Mouse (Mus musculus): Measurements from ENCODE around the gene Nexn. TPM values are rescaled to one million over a fixed set of nuclear protein-coding genes. Genes with fewer than 3 reads are reported as not detected.
A peak's percentile ranks its signal among the peaks of the same experiment; 100 is the strongest.
"Not testable (repeated sequence)": the region's sequence is repeated elsewhere in the genome, so short reads cannot be mapped to it uniquely, and the experiment has no call there.

Nexn gene
- polyA plus RNA-seq, 1 experiment from 2014 or later: 2.6 TPM

DNA sequence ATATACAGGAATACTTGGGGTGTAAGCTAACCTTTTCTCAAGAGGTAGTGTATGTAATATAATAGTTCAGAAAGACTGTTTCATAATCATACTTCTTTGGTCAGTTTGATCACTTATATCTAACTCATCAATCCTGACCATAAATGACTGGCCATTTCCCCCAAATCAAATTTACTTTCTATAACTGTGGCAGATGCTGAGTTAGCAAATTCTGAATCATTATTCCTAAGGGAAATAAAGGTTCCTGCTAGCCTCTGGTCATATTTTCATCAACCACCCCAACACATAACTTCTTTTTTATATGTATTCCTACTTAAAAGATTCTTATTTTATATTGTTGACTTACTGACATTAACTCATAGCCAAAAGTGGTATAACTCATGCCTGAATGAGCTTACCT is 63.2 kb downstream of the Nexn start:
- peaks cover 7% of the 10 kb centered on the region; the same call in 1 of the 2 replicates for H3K36me3 ChIP-seq (ENCODE audit: poor library complexity, severe bottlenecking)
- no peak overlapping the region for H3K4me2 ChIP-seq
- ATAC-seq: no peak
- no peaks in the 10 kb centered on the region for H3K27me3 ChIP-seq
- no peak overlapping the region for H3K9ac ChIP-seq
- no peaks in the 10 kb centered on the region for H3K9me3 ChIP-seq (replicated peaks)
- no peak overlapping the region for H3K4me3 ChIP-seq
- no peak overlapping the region for H3K27ac ChIP-seq
- H3K4me1 ChIP-seq: no peaks in the 10 kb centered on the region

DNA sequence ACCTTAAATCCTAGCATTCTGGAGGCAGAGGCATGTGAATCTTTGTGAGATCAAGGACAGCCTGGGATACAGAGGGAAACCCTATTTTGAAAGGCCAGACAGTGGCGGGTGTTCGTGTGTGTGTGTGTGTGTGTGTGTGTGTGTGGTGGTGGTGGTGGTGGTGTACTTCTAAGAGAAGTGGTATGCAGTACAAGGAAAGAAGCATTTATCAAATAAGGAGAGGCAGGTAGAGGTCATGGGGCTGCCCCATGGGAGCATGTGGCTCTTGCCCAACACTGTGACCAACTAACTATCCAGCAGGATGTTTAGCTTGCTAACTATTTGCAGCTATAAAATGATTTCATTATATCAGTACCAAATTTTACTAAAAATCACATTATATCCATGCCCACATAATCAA is 64.5 kb downstream of the Nexn start:
- Histone ChIP-seq H3K4me1 (no peaks in the 10 kb centered on the region), H3K4me2 (no peak overlapping the region), H3K27me3 (no peaks in the 10 kb centered on the region), H3K9ac (no peak overlapping the region), H3K4me3 (no peak overlapping the region), H3K36me3 (ENCODE audit: poor library complexity, severe bottlenecking) (no peaks in the 10 kb centered on the region), H3K27ac (no peak overlapping the region), H3K9me3 (replicated peaks) (no peaks in the 10 kb centered on the region)
- 94% methylated on average over 1 of the region's 2 CpGs for WGBS
- ATAC-seq: no peak

DNA sequence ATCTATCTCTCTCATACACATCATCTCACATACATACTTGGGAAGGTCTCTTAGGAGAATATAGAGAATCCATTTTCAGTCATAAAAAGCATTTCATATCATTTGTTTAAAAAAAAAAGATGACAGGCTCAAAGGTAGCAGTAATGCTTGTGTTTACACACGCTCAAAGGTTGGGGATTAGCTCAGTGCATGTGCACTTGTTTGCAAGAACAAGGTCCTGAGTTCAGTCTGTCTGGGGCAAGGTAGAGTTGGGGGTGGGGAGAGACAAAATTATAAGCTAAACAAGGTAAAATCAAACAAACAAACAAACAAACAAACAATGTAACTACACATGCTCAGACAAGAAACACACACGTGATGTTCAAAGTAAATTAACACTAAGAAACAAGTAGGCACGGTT is 65.0 kb downstream of the Nexn start:
- Histone ChIP-seq H3K36me3 (ENCODE audit: poor library complexity, severe bottlenecking) (no peaks in the 10 kb centered on the region), H3K27ac (no peak overlapping the region), H3K4me2 (no peak overlapping the region), H3K4me3 (no peak overlapping the region), H3K9me3 (replicated peaks) (no peaks in the 10 kb centered on the region), H3K27me3 (no peaks in the 10 kb centered on the region), H3K9ac (no peak overlapping the region), H3K4me1 (no peaks in the 10 kb centered on the region)
- no peak for ATAC-seq
- 91% methylated on average over 3 of the region's 3 CpGs for WGBS

DNA sequence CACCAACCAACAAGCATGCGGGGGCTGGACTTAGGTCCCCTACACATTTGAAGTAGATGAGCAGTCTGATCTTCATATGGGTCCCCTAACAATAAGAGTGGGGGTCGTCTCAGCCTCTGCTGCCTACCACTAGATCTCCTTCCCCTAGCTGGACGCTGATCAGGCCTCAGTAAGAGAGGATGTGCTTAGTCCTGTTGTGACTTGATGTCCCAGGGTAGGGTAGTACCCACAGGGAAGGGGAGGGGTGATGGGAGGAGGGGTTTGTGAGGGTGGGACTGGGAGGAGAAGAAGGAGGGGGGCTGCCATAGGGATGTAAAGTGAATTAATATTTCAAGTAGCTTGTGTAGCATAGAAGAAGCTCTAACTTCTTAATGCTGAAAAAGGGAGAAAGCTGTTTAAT is 67.0 kb downstream of the Nexn start:
- Histone ChIP-seq H3K9ac (no peak overlapping the region), H3K4me3 (no peak overlapping the region), H3K36me3 (ENCODE audit: poor library complexity, severe bottlenecking) (no peaks in the 10 kb centered on the region), H3K4me1 (no peaks in the 10 kb centered on the region), H3K9me3 (replicated peaks) (no peaks in the 10 kb centered on the region), H3K27ac (no peak overlapping the region), H3K27me3 (no peaks in the 10 kb centered on the region), H3K4me2 (no peak overlapping the region)
- no peak; the same call in 1 of the 2 replicates for ATAC-seq
- 65% methylated on average over 3 of the region's 3 CpGs for WGBS

DNA sequence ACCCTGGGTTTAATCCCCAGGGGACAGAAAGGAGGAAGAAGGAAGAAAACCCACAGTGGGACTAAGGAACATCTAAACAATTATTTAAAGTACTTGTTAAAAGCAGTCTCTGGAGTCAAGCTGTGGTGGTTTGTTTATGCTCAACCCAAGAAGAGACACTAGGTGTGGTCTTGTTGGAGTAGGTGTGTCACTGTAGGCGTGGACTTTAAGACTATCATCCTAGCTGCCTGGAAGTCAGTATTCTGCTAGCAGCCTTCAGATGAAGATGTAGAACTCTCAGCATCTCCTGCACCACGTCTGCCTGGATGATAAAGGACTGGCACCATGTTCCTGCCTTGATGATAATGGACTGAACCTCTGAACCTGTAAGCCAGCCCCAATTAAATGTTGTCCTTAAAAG is 68.9 kb downstream of the Nexn start:
- not testable (repeated sequence) for H3K9me3 ChIP-seq (replicated peaks); H3K4me1 ChIP-seq; H3K27ac ChIP-seq; H3K4me3 ChIP-seq; H3K9ac ChIP-seq; H3K27me3 ChIP-seq; H3K36me3 ChIP-seq (ENCODE audit: poor library complexity, severe bottlenecking); H3K4me2 ChIP-seq; ATAC-seq
- WGBS: 33% methylated on average over 2 of the region's 2 CpGs

DNA sequence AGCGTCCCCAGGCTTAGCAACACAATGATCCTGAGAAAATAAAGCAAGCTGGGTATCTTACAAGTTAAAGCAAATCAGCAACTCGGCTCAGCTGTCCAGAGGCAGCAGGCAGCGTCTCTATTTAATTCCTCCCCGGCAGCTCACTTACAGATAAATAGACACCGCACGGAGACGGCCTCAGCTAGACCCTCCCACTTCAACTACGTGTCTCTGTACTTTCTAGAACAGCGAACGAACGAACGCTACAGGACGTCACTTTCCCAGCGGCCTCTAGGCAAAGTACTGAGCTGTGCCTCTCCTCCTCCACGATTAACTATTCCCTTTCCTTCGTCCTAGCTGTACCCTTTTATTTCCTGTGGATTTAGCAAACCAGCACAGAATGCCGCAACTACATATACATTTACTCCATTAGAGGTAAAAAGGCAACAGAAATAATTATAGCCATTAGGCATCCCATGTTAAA is 72.5 kb downstream of the Nexn start:
- Histone ChIP-seq H3K9me3 (replicated peaks) (no peaks in the 10 kb centered on the region), H3K4me2 (peak overlapping the region; percentile 66), H3K4me1 (peaks cover 16% of the 10 kb centered on the region), H3K27ac (peak overlapping the region; percentile 20), H3K9ac (peak overlapping the region; percentile 68), H3K36me3 (ENCODE audit: poor library complexity, severe bottlenecking) (no peaks in the 10 kb centered on the region), H3K4me3 (peak overlapping the region; percentile 48), H3K27me3 (no peaks in the 10 kb centered on the region)
- WGBS: under 1% methylated on average over 17 of the region's 17 CpGs
- peak; percentile 99 for ATAC-seq

DNA sequence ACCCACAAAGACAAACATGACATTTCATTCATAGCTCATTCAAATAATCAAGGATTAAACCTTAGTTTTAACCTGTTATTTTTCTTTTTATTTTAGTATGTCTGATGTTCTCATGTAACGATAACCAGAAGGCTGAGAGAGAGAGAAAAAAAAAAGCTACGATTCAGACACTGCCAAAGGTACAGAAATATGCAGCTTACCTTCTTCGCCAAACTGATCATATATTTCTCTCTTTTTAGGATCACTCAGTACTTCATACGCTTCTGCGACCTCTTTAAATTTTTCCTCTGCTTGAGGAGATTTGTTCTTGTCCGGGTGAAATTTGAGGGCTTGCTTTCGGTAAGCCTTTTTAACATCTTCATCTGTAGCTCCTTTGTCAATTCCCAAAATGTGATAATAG is 73.0 kb downstream of the Nexn start:
- WGBS: 10% methylated on average over 7 of the region's 7 CpGs
- ATAC-seq: no peak
- Histone ChIP-seq H3K36me3 (ENCODE audit: poor library complexity, severe bottlenecking) (no peaks in the 10 kb centered on the region), H3K4me2 (peak overlapping the region; percentile 66), H3K9ac (peak overlapping the region; percentile 68), H3K27me3 (no peaks in the 10 kb centered on the region), H3K4me3 (peak overlapping the region; percentile 48), H3K9me3 (replicated peaks) (no peaks in the 10 kb centered on the region), H3K27ac (peak overlapping the region; percentile 20), H3K4me1 (peaks cover 16% of the 10 kb centered on the region)

DNA sequence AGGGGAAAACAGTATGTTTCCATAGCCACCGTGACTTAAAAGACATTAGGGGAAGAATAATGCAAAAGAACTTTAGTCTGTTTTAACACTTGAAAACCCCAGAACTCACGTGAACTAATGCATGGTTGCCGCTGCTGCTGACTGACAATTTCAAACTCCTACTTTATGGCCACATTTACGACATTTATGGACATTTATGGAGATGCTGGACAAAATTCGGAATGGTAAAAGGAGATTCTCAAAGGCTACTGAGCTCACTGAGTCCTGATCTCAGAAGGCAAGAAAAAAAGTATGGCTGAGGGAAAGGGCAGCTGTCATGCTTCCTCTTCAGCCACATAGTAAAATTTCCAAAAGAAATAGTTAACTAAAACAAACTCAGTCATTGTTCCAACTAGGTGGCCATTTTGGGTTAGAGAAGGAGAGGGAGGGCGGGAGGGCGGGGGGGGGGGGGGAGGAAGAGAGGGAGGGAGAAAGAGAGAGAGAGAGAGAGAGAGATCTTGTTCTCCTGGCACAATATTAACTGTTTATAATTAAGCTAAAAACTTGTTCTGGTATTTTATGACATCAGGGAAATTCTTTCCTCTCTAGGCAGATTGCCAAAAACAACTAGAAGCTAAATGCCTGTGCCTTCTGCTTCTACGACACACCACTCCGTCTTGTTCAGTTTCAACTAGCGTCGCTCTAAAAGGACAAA is 73.8 kb downstream of the Nexn start:
- WGBS: 32% methylated on average over 11 of the region's 11 CpGs
- H3K27ac ChIP-seq: no peak overlapping the region
- H3K9ac ChIP-seq: 0 out of 2 replicates have a peak overlapping the region, but pooled peaks have one; percentile 46
- H3K27me3 ChIP-seq: no peaks in the 10 kb centered on the region
- H3K36me3 ChIP-seq (ENCODE audit: poor library complexity, severe bottlenecking): no peaks in the 10 kb centered on the region
- 0 out of 2 replicates have a peak, but pooled peaks have one; percentile 34 for ATAC-seq
- H3K4me3 ChIP-seq: peak overlapping the region; percentile 35
- H3K4me1 ChIP-seq: peaks cover 16% of the 10 kb centered on the region
- no peaks in the 10 kb centered on the region for H3K9me3 ChIP-seq (replicated peaks)
- peak overlapping the region; percentile 62 for H3K4me2 ChIP-seq

DNA sequence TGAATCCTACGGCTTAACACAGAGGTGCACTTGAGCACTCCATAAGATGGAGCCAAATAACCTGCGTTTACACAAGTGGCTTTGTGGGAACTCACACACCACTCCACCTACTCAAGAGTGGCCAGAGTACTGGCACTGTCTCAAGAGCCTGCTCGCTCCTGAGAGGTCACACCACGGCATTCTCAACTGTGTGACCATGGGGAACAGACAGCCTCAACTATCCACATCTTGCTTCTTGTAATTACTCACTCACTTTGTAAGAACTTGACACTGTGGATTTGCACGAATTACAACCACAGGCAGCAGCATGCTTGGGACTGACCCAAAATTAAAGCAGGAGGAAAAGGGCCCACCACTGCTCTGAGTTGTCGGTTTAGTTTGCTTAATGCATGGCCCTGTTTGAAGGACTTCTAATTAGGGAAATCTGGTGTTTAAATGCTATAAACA is 74.3 kb downstream of the Nexn start:
- Histone ChIP-seq H3K9me3 (replicated peaks) (no peaks in the 10 kb centered on the region), H3K27ac (no peak overlapping the region), H3K36me3 (ENCODE audit: poor library complexity, severe bottlenecking) (0 out of 2 replicates have a peak, but pooled peaks cover under 1% of the 10 kb centered on the region), H3K4me3 (peak overlapping the region; percentile 35), H3K4me1 (peaks cover 16% of the 10 kb centered on the region), H3K4me2 (peak overlapping the region; percentile 62), H3K27me3 (no peaks in the 10 kb centered on the region), H3K9ac (peak overlapping the region; percentile 44; the same call in 1 of the 2 replicates)
- 25% methylated on average over 6 of the region's 6 CpGs for WGBS
- ATAC-seq: no peak

DNA sequence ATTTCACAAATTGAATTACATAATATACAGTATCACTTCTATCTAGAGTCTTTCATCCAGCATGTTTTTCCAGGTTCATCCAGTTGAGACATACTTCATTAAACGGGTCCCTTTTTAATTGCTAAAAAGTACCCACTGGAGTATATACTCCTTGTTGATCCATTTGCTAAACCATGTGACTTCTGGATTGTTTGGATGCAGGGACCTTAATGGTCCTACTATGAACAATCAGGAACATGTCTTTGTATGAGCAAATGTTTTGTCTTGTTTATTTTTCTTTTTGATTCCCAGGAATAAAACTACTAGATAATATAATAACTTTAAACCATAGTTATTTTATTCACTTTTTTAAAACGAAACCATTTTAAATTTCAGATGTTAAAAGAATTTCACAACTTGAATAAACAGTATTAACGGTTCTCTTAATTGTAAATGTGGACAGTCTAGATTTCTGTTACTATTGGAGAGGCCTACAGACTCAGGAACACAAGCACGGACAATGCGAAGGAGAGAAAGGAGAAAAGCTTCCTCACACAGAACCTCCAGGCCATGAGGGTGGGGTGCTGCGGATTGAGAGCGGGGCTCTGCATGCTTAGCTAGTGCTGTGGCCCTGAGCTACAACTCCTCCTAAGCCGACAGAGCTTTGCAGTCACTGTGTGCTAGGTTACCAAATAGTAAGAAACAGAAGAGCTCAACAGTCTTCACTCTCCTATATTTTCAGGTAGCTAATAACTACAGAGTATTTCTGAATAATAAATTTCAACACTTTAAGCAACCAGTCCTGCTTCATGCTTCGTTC is 75.3 kb downstream of the Nexn start:
- WGBS: 85% methylated on average over 9 of the region's 9 CpGs
- no peak overlapping the region for H3K9ac ChIP-seq
- 0 out of 2 replicates have a peak overlapping the region, but pooled peaks have one; percentile 7 for H3K4me3 ChIP-seq
- H3K27ac ChIP-seq: no peak overlapping the region
- peak overlapping the region; percentile 27; the same call in 1 of the 2 replicates for H3K4me2 ChIP-seq
- H3K4me1 ChIP-seq: peaks cover 16% of the 10 kb centered on the region
- H3K27me3 ChIP-seq: no peaks in the 10 kb centered on the region
- H3K9me3 ChIP-seq (replicated peaks): no peaks in the 10 kb centered on the region
- no peak for ATAC-seq
- H3K36me3 ChIP-seq (ENCODE audit: poor library complexity, severe bottlenecking): peaks cover 10% of the 10 kb centered on the region; the same call in 1 of the 2 replicates

DNA sequence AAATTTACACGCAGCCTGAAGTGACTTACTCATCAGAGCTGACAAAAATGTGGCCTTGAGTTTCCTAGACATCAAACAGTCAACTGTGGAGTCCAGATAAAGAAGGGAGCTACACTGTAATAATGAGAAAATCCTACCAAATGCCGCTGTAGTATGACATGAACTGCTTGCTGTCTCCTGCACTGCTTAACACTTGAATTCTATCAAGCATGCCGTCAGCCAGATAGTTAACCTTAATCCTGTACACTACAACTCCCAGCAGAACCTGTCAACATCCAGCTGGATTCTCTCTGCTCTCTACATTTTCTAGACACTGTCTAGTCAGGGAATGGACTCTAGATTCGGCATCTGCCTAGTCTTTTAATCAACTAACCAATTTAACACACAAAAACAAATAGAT is 76.8 kb downstream of the Nexn start:
- 81% methylated on average over 4 of the region's 4 CpGs for WGBS

More for the DNA sequence above, 76.8 kb downstream of the Nexn start:
- peaks cover 18% of the 10 kb centered on the region for H3K36me3 ChIP-seq (ENCODE audit: poor library complexity, severe bottlenecking)
- H3K27me3 ChIP-seq: no peaks in the 10 kb centered on the region
- no peak overlapping the region for H3K9ac ChIP-seq
- no peak overlapping the region for H3K4me3 ChIP-seq
- H3K9me3 ChIP-seq (replicated peaks): no peaks in the 10 kb centered on the region
- no peak overlapping the region for H3K27ac ChIP-seq
- H3K4me1 ChIP-seq: peaks cover 16% of the 10 kb centered on the region
- no peak overlapping the region for H3K4me2 ChIP-seq
- ATAC-seq: no peak

Data from forebrain, embryonic 13.5 days (tissue).